Mouse (Mus musculus) liver (tissue): Measurements from ENCODE around the gene Arid5b.

Experiments used
- DNase-seq: peaks from one replicate; pipeline ENCODE4 v3.0.0-alpha.2; 2020; ENCODE audit warnings: mixed read lengths

Arid5b gene

GRCm38 (mm10) chr10:68268629-68269028, 9.9 kb downstream of the Arid5b start:
- peak; percentile 22 for DNase-seq

- DNase-seq: no peak
Observed at GRCm38 (mm10) chr10:68263969-68264688, 14.4 kb downstream of the Arid5b start.

GRCm38 (mm10) chr10:68263296-68263968, 15.1 kb downstream of the Arid5b start:
- DNase-seq: no peak

- DNase-seq: no peak
Observed at GRCm38 (mm10) chr10:68259601-68260000, 18.9 kb downstream of the Arid5b start.

GRCm38 (mm10) chr10:68257358-68258056, 21.0 kb downstream of the Arid5b start:
- DNase-seq: no peak

GRCm38 (mm10) chr10:68256134-68256533, 22.4 kb downstream of the Arid5b start:
- no peak for DNase-seq

GRCm38 (mm10) chr10:68253452-68254117, 25.0 kb downstream of the Arid5b start:
- no peak for DNase-seq

GRCm38 (mm10) chr10:68252650-68253049, 25.9 kb downstream of the Arid5b start:
- no peak for DNase-seq

GRCm38 (mm10) chr10:68249355-68249782, 29.2 kb downstream of the Arid5b start:
- peak; percentile 15 for DNase-seq

- DNase-seq: no peak
Observed at GRCm38 (mm10) chr10:68248281-68249015, 30.1 kb downstream of the Arid5b start.

GRCm38 (mm10) chr10:68247490-68248280, 30.9 kb downstream of the Arid5b start:
- no peak for DNase-seq

- no peak for DNase-seq
Observed at GRCm38 (mm10) chr10:68246603-68247247, 31.8 kb downstream of the Arid5b start.

- no peak for DNase-seq
Observed at GRCm38 (mm10) chr10:68240804-68241485, 37.6 kb downstream of the Arid5b start.

- DNase-seq: no peak
Observed at GRCm38 (mm10) chr10:68240094-68240803, 38.3 kb downstream of the Arid5b start.

GRCm38 (mm10) chr10:68239426-68240070, 39.0 kb downstream of the Arid5b start:
- no peak for DNase-seq

GRCm38 (mm10) chr10:68238707-68239425, 39.7 kb downstream of the Arid5b start:
- DNase-seq: no peak

- no peak for DNase-seq
Observed at GRCm38 (mm10) chr10:68238182-68238581, 40.4 kb downstream of the Arid5b start.

GRCm38 (mm10) chr10:68236956-68237455, 41.5 kb downstream of the Arid5b start:
- no peak for DNase-seq
